Comparison of ENCODE assay signal across 14 mouse cellular contexts in genomic region chr4:133626621-133627020, GRCm38 (mm10). TPM values are rescaled to one million over a fixed set of nuclear protein-coding genes. Genes with fewer than 3 reads are reported as not detected.
A peak's percentile ranks its signal among the peaks of the same experiment; 100 is the strongest.
DNase-seq lines count a peak whose midpoint lies in the region; ATAC-seq and TF ChIP-seq lines count a peak whose summit lies in the region.
"Had no signal": no experiment of that assay in that cellular context is flagged by ENCODE, and none has a peak within 500 bp of the region (broad histone marks: within the 10 kb centered on the region; RNA-seq: fewer than 3 reads in every experiment).

No protein-coding gene starts in this region.

- H3K36me3 ChIP-seq in heart, postnatal 0 days (replicated peaks; ENCODE audit: control insufficient read depth, insufficient read depth, low read length) = peaks cover 27% of the 10 kb centered on the region
- H3K36me3 ChIP-seq in lung, embryonic 14.5 days (ENCODE audit: insufficient read depth) = peaks cover 29% of the 10 kb centered on the region
- peaks cover 6% of the 10 kb centered on the region; the same call in 1 of the 2 replicates for H3K36me3 ChIP-seq in ES-E14 (ENCODE audit: control insufficient read depth, insufficient read depth, low read length, poor library complexity, severe bottlenecking)

- in situ Hi-C loops in ES-E14 (cut with MboI; ENCODE audit: low sequenced_read_pairs in 2 of 2, unreplicated experiment in 2 of 2) = no loop called here

- peak overlapping the region; percentile 45 for H3K27ac ChIP-seq in cerebellum, adult 2 months (ENCODE audit: insufficient read depth, low read length)
- peak overlapping the region; percentile 86 for H3K27ac ChIP-seq in heart, postnatal 0 days (ENCODE audit: low read depth)
- peak overlapping the region; percentile 80; the same call in 1 of the 2 replicates for H3K27ac ChIP-seq in lung, embryonic 14.5 days (ENCODE audit: low read depth)
- peak overlapping the region; percentile 42; the same call in 1 of the 2 replicates for H3K27ac ChIP-seq in ES-E14 (ENCODE audit: insufficient read depth, low read depth, low read length, poor library complexity, severe bottlenecking)
- H3K27ac ChIP-seq: hindbrain, postnatal 0 days; neural tube, embryonic 12.5 days had no signal

- peaks cover 43% of the 10 kb centered on the region for H3K4me1 ChIP-seq in cerebellum, adult 2 months (ENCODE audit: control insufficient read depth, insufficient read depth, low read length)
- H3K4me1 ChIP-seq in heart, postnatal 0 days (ENCODE audit: control insufficient read depth, insufficient read depth) = no peaks in the 10 kb centered on the region
- H3K4me1 ChIP-seq in lung, embryonic 14.5 days (ENCODE audit: insufficient read depth) = 0 out of 2 replicates have a peak, but pooled peaks cover 2% of the 10 kb centered on the region
- H3K4me1 ChIP-seq in lung, adult 2 months (ENCODE audit: control insufficient read depth, insufficient read depth, low read length) = peaks cover 25% of the 10 kb centered on the region
- peaks cover 7 to 37% of the 10 kb centered on the region in 2 experiments; a peak in 3 of 4 replicates for H3K4me1 ChIP-seq in ES-E14 (ENCODE audit: control insufficient read depth in 2 of 2, insufficient read depth in 2 of 2, low read length in 2 of 2, poor library complexity in 1 of 2)

- no peak for TF ChIP-seq POLR2A in cerebellum, adult 2 months (IDR thresholded peaks at IDR 0.05; ENCODE audit: borderline replicate concordance, insufficient read depth, low read length)
- TF ChIP-seq POLR2A in lung, adult 2 months (IDR thresholded peaks at IDR 0.05; ENCODE audit: borderline replicate concordance, extremely low read depth, low read depth, low read length) = no peak

- no peak overlapping the region for H3K4me3 ChIP-seq in cerebellum, adult 2 months (replicated peaks; ENCODE audit: insufficient read depth, low read depth, low read length)
- no peak overlapping the region for H3K4me3 ChIP-seq in heart, postnatal 0 days (ENCODE audit: low read depth, low read length)
- H3K4me3 ChIP-seq in lung, embryonic 14.5 days (ENCODE audit: low read depth, low read length) = no peak overlapping the region
- H3K4me3 ChIP-seq in lung, adult 2 months (replicated peaks; ENCODE audit: extremely low read depth, low read depth, low read length) = no peak overlapping the region
- H3K4me3 ChIP-seq in ES-E14 (ENCODE audit: insufficient read depth in 1 of 2, low read depth in 1 of 2, low read length in 2 of 2, poor library complexity in 1 of 2, severe bottlenecking in 1 of 2) = 0 out of 4 replicates have a peak overlapping the region, but pooled peaks of 1 of the 2 experiments have one; percentile 56
- H3K4me3 ChIP-seq: midbrain, embryonic 13.5 days; neural tube, embryonic 12.5 days had no signal

- H3K27me3 ChIP-seq in cerebellum, adult 2 months (ENCODE audit: control insufficient read depth, insufficient read depth, low read length) = no peaks in the 10 kb centered on the region
- no peaks in the 10 kb centered on the region for H3K27me3 ChIP-seq in heart, postnatal 0 days (ENCODE audit: control insufficient read depth, insufficient read depth, low read length)
- no peaks in the 10 kb centered on the region for H3K27me3 ChIP-seq in lung, embryonic 14.5 days (ENCODE audit: insufficient read depth, low read length)
- H3K27me3 ChIP-seq: midbrain, embryonic 13.5 days; neural tube, embryonic 12.5 days had no signal

- no peak for DNase-seq in cerebellum, adult 2 months
- DNase-seq in cerebellum, adult 11-12 months = no peak
- no peak for DNase-seq in heart, postnatal 0 days (ENCODE audit: low spot score)
- no peak for DNase-seq in heart, postnatal 4 days
- DNase-seq in lung, embryonic 14.5 days = no peak
- DNase-seq in lung, adult 2 months = no peak
- no peak for DNase-seq in ES-E14 (ENCODE audit: low read depth, low spot score)
- no peak for DNase-seq in right cerebral cortex, adult 18-20 months
- DNase-seq: adrenal gland, postnatal 14 days; thymus, adult 18-20 months had no signal

- no peak for ATAC-seq in heart, postnatal 0 days (ENCODE audit: insufficient read depth, low read depth)
- ATAC-seq in lung, embryonic 14.5 days (ENCODE audit: insufficient read depth) = no peak
- ATAC-seq: midbrain, embryonic 13.5 days had no signal

- H3K9me3 ChIP-seq in heart, postnatal 0 days (replicated peaks; ENCODE audit: control insufficient read depth, low read length) = no peaks in the 10 kb centered on the region
- H3K9me3 ChIP-seq in lung, embryonic 14.5 days (ENCODE audit: low read depth, low read length) = no peaks in the 10 kb centered on the region
- H3K9me3 ChIP-seq in ES-E14 (ENCODE audit: control insufficient read depth, insufficient read depth, low read depth, low read length) = no peaks in the 10 kb centered on the region
- H3K9me3 ChIP-seq: midbrain, embryonic 13.5 days; neural tube, embryonic 12.5 days had no signal

- H3K4me2 ChIP-seq in heart, postnatal 0 days (ENCODE audit: low read depth, low read length) = no peak overlapping the region
- no peak overlapping the region for H3K4me2 ChIP-seq in lung, embryonic 14.5 days
- H3K4me2 ChIP-seq: midbrain, embryonic 13.5 days; neural tube, embryonic 12.5 days had no signal

- H3K9ac ChIP-seq in heart, postnatal 0 days (replicated peaks; ENCODE audit: low read depth, low read length) = no peak overlapping the region
- H3K9ac ChIP-seq in lung, embryonic 14.5 days = no peak overlapping the region
- no peak overlapping the region for H3K9ac ChIP-seq in ES-E14 (ENCODE audit: insufficient read depth, low read depth, low read length, poor library complexity, severe bottlenecking)
- H3K9ac ChIP-seq: liver, embryonic 14.5 days; midbrain, embryonic 13.5 days; neural tube, embryonic 12.5 days had no signal

- WGBS in cerebellum, adult 2 months = 69% methylated on average over 9 of the region's 9 CpGs
- 88% methylated on average over 9 of the region's 9 CpGs for WGBS in heart, postnatal 0 days
- WGBS in lung, embryonic 14.5 days = 87% methylated on average over 9 of the region's 9 CpGs
- 81% methylated on average over 9 of the region's 9 CpGs for whole genome bisulfite sequencing in lung, adult 2 months

- no peak for TF ChIP-seq EP300 in heart, postnatal 0 days (IDR thresholded peaks at IDR 0.05; ENCODE audit: low read depth)

- no peak for TF ChIP-seq CTCF in cerebellum, adult 2 months (IDR thresholded peaks at IDR 0.05; ENCODE audit: borderline replicate concordance, insufficient read depth, low read depth, low read length)
- TF ChIP-seq CTCF in heart, postnatal 0 days (IDR thresholded peaks at IDR 0.05; ENCODE audit: low read depth) = no peak
- TF ChIP-seq CTCF in lung, embryonic 14.5 days (IDR thresholded peaks at IDR 0.05; ENCODE audit: low read depth) = no peak
- TF ChIP-seq CTCF in lung, adult 2 months (IDR thresholded peaks at IDR 0.05; ENCODE audit: insufficient read depth, low read length) = no peak

TF ChIP-seq in ES-E14, 5 proteins besides CTCF, POLR2A, EP300 and RAD21:
- no peak for TF ChIP-seq ZC3H11A (IDR thresholded peaks at IDR 0.05; ENCODE audit: borderline replicate concordance, low read depth, low read length)
- TF ChIP-seq ZNF384 (IDR thresholded peaks at IDR 0.05; ENCODE audit: low read depth, low read length) = no peak
- no peak for TF ChIP-seq CHD2 (IDR thresholded peaks at IDR 0.05; ENCODE audit: low read depth, low read length)
- no peak for TF ChIP-seq HCFC1 (IDR thresholded peaks at IDR 0.05; ENCODE audit: borderline replicate concordance, insufficient read depth, low read length)

RNA-seq across cellular contexts. Expression of gene Zdhhc18, which starts 23.3 kb away (rescaled TPM):
- 51.8 and 58.7 TPM in 2 replicates for polyA plus RNA-seq in cerebellum, adult 2 months (2012; rRNA removed)
- total RNA-seq in heart, postnatal 0 days (2014; rRNA removed; ENCODE audit: low replicate concordance) = 11.4 and 21.8 TPM in 2 replicates
- 1.7 and 2.3 TPM in 2 replicates for polyA plus RNA-seq in heart, postnatal 0 days (2015; fragmentation: Nextera tagmentation; extraction: Ambion mirVana)
- 10 to 100 TPM; 21.4 to 22.1 TPM for total RNA-seq in heart, postnatal 4 days (2021)
- polyA plus RNA-seq in lung, embryonic 14.5 days (2014; fragmentation: Nextera tagmentation; extraction: Ambion mirVana) = 5.5 and 9.9 TPM in 2 replicates
- 79.1 and 85.6 TPM in 2 replicates for polyA plus RNA-seq in lung, adult 2 months (2012; rRNA removed)
- 39.0 and 55.8 TPM in 2 replicates for total RNA-seq in ES-E14 (2012; rRNA removed)

RNA-seq across cellular contexts. Expression of gene Sfn, which starts 24.7 kb away (rescaled TPM):
- polyA plus RNA-seq in cerebellum, adult 2 months (2012; rRNA removed) = 4.2 and 4.8 TPM in 2 replicates
- 2.6 and 6.8 TPM in 2 replicates for total RNA-seq in heart, postnatal 0 days (2014; rRNA removed; ENCODE audit: low replicate concordance)
- 0.18 and 0.37 TPM in 2 replicates for polyA plus RNA-seq in heart, postnatal 0 days (2015; fragmentation: Nextera tagmentation; extraction: Ambion mirVana)
- total RNA-seq in heart, postnatal 4 days (2021) = 1 to 10 TPM; 1.3 to 1.4 TPM
- 10.4 and 10.6 TPM in 2 replicates for polyA plus RNA-seq in lung, embryonic 14.5 days (2014; fragmentation: Nextera tagmentation; extraction: Ambion mirVana)
- polyA plus RNA-seq in lung, adult 2 months (2012; rRNA removed) = 13.0 and 107 TPM in 2 replicates
- 35.8 and 46.6 TPM in 2 replicates for total RNA-seq in ES-E14 (2012; rRNA removed)

RNA-seq across cellular contexts. Expression of gene Gpn2, which starts 42.5 kb away (rescaled TPM):
- polyA plus RNA-seq in cerebellum, adult 2 months (2012; rRNA removed) = 23.6 and 23.9 TPM in 2 replicates
- total RNA-seq in heart, postnatal 0 days (2014; rRNA removed; ENCODE audit: low replicate concordance) = 8.9 and 17.2 TPM in 2 replicates
- polyA plus RNA-seq in heart, postnatal 0 days (2015; fragmentation: Nextera tagmentation; extraction: Ambion mirVana) = 8.6 and 8.8 TPM in 2 replicates
- total RNA-seq in heart, postnatal 4 days (2021) = 10 to 100 TPM; 11.0 to 11.1 TPM
- 21.1 and 23.7 TPM in 2 replicates for polyA plus RNA-seq in lung, embryonic 14.5 days (2014; fragmentation: Nextera tagmentation; extraction: Ambion mirVana)
- polyA plus RNA-seq in lung, adult 2 months (2012; rRNA removed) = 40.8 and 43.3 TPM in 2 replicates
- total RNA-seq in ES-E14 (2012; rRNA removed) = 39.5 and 52.6 TPM in 2 replicates

RNA-seq across cellular contexts. Expression of gene Pigv, which starts 45.8 kb away (rescaled TPM):
- 10.8 and 11.1 TPM in 2 replicates for polyA plus RNA-seq in cerebellum, adult 2 months (2012; rRNA removed)
- total RNA-seq in heart, postnatal 0 days (2014; rRNA removed; ENCODE audit: low replicate concordance) = 8.7 and 13.7 TPM in 2 replicates
- 12.9 and 13.5 TPM in 2 replicates for polyA plus RNA-seq in heart, postnatal 0 days (2015; fragmentation: Nextera tagmentation; extraction: Ambion mirVana)
- 10 to 100 TPM in 1 of 2 experiments, 1 to 10 TPM in 1; 9.8 to 12.0 TPM for total RNA-seq in heart, postnatal 4 days (2021)
- 13.9 and 14.5 TPM in 2 replicates for polyA plus RNA-seq in lung, embryonic 14.5 days (2014; fragmentation: Nextera tagmentation; extraction: Ambion mirVana)
- 13.6 and 15.9 TPM in 2 replicates for polyA plus RNA-seq in lung, adult 2 months (2012; rRNA removed)
- total RNA-seq in ES-E14 (2012; rRNA removed) = 11.6 and 14.5 TPM in 2 replicates

RNA-seq across cellular contexts. Expression of gene Gpatch3, which starts 52.1 kb away (rescaled TPM):
- polyA plus RNA-seq in cerebellum, adult 2 months (2012; rRNA removed) = 9.4 and 10.2 TPM in 2 replicates
- total RNA-seq in heart, postnatal 0 days (2014; rRNA removed; ENCODE audit: low replicate concordance) = 8.2 and 9.4 TPM in 2 replicates
- polyA plus RNA-seq in heart, postnatal 0 days (2015; fragmentation: Nextera tagmentation; extraction: Ambion mirVana) = 3.5 and 3.6 TPM in 2 replicates
- total RNA-seq in heart, postnatal 4 days (2021) = 1 to 10 TPM; 5.2 to 6.0 TPM
- polyA plus RNA-seq in lung, embryonic 14.5 days (2014; fragmentation: Nextera tagmentation; extraction: Ambion mirVana) = 8.0 and 8.7 TPM in 2 replicates
- 5.0 and 5.2 TPM in 2 replicates for polyA plus RNA-seq in lung, adult 2 months (2012; rRNA removed)
- total RNA-seq in ES-E14 (2012; rRNA removed) = 14.4 and 19.9 TPM in 2 replicates
